Comparison of ENCODE assay signal across 20 mouse cellular contexts in the genomic region with DNA sequence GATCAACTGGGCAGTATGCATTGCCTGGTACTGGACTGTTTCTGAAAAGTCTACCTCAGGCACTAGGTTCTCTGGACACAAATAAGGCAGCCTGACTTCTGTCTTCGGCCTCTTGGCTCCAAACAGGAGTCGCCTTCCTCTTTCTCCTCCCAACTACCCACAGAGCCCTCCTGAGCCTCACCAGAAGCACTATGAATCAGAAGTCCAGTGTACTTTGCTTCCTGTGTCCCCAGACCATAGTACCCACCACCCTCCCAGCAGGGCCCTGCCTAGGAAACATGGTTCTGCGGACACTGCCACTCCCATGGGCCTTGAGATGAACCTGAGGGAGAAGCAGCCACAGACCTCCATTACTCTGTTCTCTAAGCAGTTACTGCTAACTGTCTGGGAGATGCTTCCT.
DNase-seq lines count a peak whose midpoint lies in the region; ATAC-seq and TF ChIP-seq lines count a peak whose summit lies in the region.
"Had no signal": no experiment of that assay in that cellular context is flagged by ENCODE, and none has a peak within 500 bp of the region (broad histone marks: within the 10 kb centered on the region; RNA-seq: fewer than 3 reads in every experiment).

No protein-coding gene starts in this region.

- no peak for TF ChIP-seq CTCF in stomach, postnatal 0 days (IDR thresholded peaks at IDR 0.05; ENCODE audit: low read depth)

- 87% methylated on average over 3 of the region's 3 CpGs for WGBS in heart, embryonic 10.5 days
- WGBS in stomach, postnatal 0 days = 88% methylated on average over 3 of the region's 3 CpGs

- H3K4me3 ChIP-seq in heart, embryonic 10.5 days = no peak overlapping the region
- H3K4me3 ChIP-seq in stomach, postnatal 0 days (ENCODE audit: low read depth, low read length) = no peak overlapping the region
- H3K4me3 ChIP-seq: embryonic facial prominence, embryonic 12.5 days; embryonic facial prominence, embryonic 15.5 days; heart, adult 2 months; hindbrain, embryonic 10.5 days; hindbrain, embryonic 15.5 days had no signal

- DNase-seq in heart, embryonic 10.5 days (ENCODE audit: low spot score) = no peak
- no peak for DNase-seq in heart, postnatal 36 days
- no peak for DNase-seq in stomach, postnatal 0 days (ENCODE audit: low spot score)
- DNase-seq: adrenal gland, adult 2 months; adrenal gland, postnatal 14 days; B cell, adult 2 months; cerebellum, adult 11-12 months; cerebellum, adult 8-10 months; gastrocnemius, postnatal 25 days; heart, adult 2 months had no signal

- ATAC-seq in common myeloid progenitor, adult 5-6 weeks (replicated peaks; ENCODE audit: low read depth, poor library complexity, severe bottlenecking) = 0 out of 2 replicates have a peak, but pooled peaks have one; percentile 4
- ATAC-seq in megakaryocyte, adult 5-6 weeks (ENCODE audit: poor library complexity, severe bottlenecking) = peak; percentile 43
- ATAC-seq in stomach, postnatal 0 days (ENCODE audit: low FRiP score, low TSS enrichment) = no peak
- ATAC-seq in CD4-positive, CD25-positive, alpha-beta regulatory T cell, adult 4 months = no peak
- ATAC-seq: forebrain, embryonic 14.5 days; intestine, postnatal 0 days had no signal

- no peaks in the 10 kb centered on the region for H3K36me3 ChIP-seq in heart, embryonic 10.5 days
- H3K36me3 ChIP-seq in stomach, postnatal 0 days (ENCODE audit: control insufficient read depth, insufficient read depth, low read length) = no peaks in the 10 kb centered on the region
- H3K36me3 ChIP-seq: embryonic facial prominence, embryonic 12.5 days; embryonic facial prominence, embryonic 15.5 days; hindbrain, embryonic 10.5 days; hindbrain, embryonic 15.5 days had no signal

- H3K4me1 ChIP-seq in heart, embryonic 10.5 days = peaks cover 72% of the 10 kb centered on the region
- no peaks in the 10 kb centered on the region for H3K4me1 ChIP-seq in stomach, postnatal 0 days (replicated peaks; ENCODE audit: control insufficient read depth, insufficient read depth)

- H3K4me2 ChIP-seq in stomach, postnatal 0 days (replicated peaks; ENCODE audit: low read depth) = no peak overlapping the region
- H3K4me2 ChIP-seq: embryonic facial prominence, embryonic 12.5 days; embryonic facial prominence, embryonic 15.5 days; heart, embryonic 11.5 days; hindbrain, embryonic 15.5 days had no signal

- peak overlapping the region; percentile 42; the same call in 1 of the 2 replicates for H3K27ac ChIP-seq in heart, embryonic 10.5 days
- no peak overlapping the region for H3K27ac ChIP-seq in stomach, postnatal 0 days (replicated peaks)
- H3K27ac ChIP-seq: embryonic facial prominence, embryonic 12.5 days; embryonic facial prominence, embryonic 15.5 days; heart, adult 2 months; hindbrain, embryonic 10.5 days; hindbrain, embryonic 15.5 days had no signal

- H3K9ac ChIP-seq in stomach, postnatal 0 days (ENCODE audit: low read length) = no peak overlapping the region
- H3K9ac ChIP-seq: embryonic facial prominence, embryonic 12.5 days; embryonic facial prominence, embryonic 15.5 days; hindbrain, embryonic 15.5 days had no signal

- no peaks in the 10 kb centered on the region for H3K27me3 ChIP-seq in heart, embryonic 10.5 days (ENCODE audit: insufficient read depth, poor library complexity, severe bottlenecking)
- no peaks in the 10 kb centered on the region for H3K27me3 ChIP-seq in stomach, postnatal 0 days (ENCODE audit: control insufficient read depth, insufficient read depth, low read length)
- H3K27me3 ChIP-seq: hindbrain, embryonic 15.5 days had no signal

- TF ChIP-seq EP300 in stomach, postnatal 0 days (optimal IDR thresholded peaks at IDR 0.05) = no peak

- intact Hi-C loops in heart, postnatal 36 days (cut with DNase I) = no loop called here

- H3K9me3 ChIP-seq in heart, embryonic 10.5 days = no peaks in the 10 kb centered on the region
- H3K9me3 ChIP-seq in stomach, postnatal 0 days (ENCODE audit: control insufficient read depth, low read length) = no peaks in the 10 kb centered on the region
- H3K9me3 ChIP-seq: embryonic facial prominence, embryonic 12.5 days; embryonic facial prominence, embryonic 15.5 days; hindbrain, embryonic 10.5 days; hindbrain, embryonic 15.5 days had no signal

Comparison
In these comparisons a context has a peak if more than half of its experiments do, and no peak if none do; other contexts are left out.
1. ATAC-seq: peak in common myeloid progenitor, adult 5-6 weeks (single experiment) and megakaryocyte, adult 5-6 weeks (single experiment); none in stomach, postnatal 0 days (single experiment) and CD4-positive, CD25-positive, alpha-beta regulatory T cell, adult 4 months (single experiment).